Mouse (Mus musculus): ENCODE results near the gene Myf5. TPM values are rescaled to one million over a fixed set of nuclear protein-coding genes. Genes with fewer than 3 reads are reported as not detected.

The Myf5 gene
- polyA plus RNA-seq, 1 experiment from 2014 or later, result 1.6 TPM

DNA sequence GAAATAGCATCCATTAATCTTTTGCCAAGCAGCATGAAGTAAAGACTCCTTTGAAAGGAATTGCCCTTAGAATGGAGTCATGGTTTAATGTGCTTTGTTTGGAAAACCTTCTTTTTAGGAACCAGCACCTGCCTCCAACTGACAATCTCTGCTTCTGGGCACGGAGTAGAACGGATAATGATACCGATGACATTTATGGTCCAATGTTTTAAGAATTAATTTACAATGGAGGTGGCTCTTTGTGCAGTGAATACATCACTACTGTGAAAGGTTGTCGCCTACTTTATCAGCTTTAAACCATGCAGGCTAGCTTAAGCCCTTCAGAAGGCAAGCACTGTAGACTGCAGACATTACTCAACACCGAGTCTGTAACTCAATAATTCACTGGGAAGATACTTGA, 14.2 kb downstream of the Myf5 start:
- Histone ChIP-seq H3K9ac (ENCODE audit: low read depth, low read length) (no peak overlapping the region), H3K27ac (ENCODE audit: low read depth, low read length) (no peak overlapping the region), H3K4me1 (replicated peaks; ENCODE audit: control insufficient read depth, insufficient read depth, low read length) (no peaks in the 10 kb centered on the region), H3K36me3 (ENCODE audit: control insufficient read depth, insufficient read depth, low read length) (no peaks in the 10 kb centered on the region), H3K4me3 (ENCODE audit: low read depth, low read length) (no peak overlapping the region), H3K9me3 (ENCODE audit: control insufficient read depth, low read length) (no peaks in the 10 kb centered on the region), H3K27me3 (replicated peaks; ENCODE audit: control insufficient read depth, insufficient read depth, low read length) (no peaks in the 10 kb centered on the region), H3K4me2 (no peak overlapping the region)
- ATAC-seq (replicated peaks; ENCODE audit: low FRiP score) (no peak), DNase-seq (ENCODE audit: low spot score) (no peak)
- 77% methylated on average over 5 of the region's 5 CpGs for WGBS

- Histone ChIP-seq H3K9ac (ENCODE audit: low read depth, low read length) (no peak overlapping the region), H3K9me3 (ENCODE audit: control insufficient read depth, low read length) (no peaks in the 10 kb centered on the region), H3K4me2 (no peak overlapping the region), H3K4me3 (ENCODE audit: low read depth, low read length) (no peak overlapping the region), H3K27me3 (replicated peaks; ENCODE audit: control insufficient read depth, insufficient read depth, low read length) (no peaks in the 10 kb centered on the region), H3K36me3 (ENCODE audit: control insufficient read depth, insufficient read depth, low read length) (no peaks in the 10 kb centered on the region), H3K4me1 (replicated peaks; ENCODE audit: control insufficient read depth, insufficient read depth, low read length) (no peaks in the 10 kb centered on the region), H3K27ac (ENCODE audit: low read depth, low read length) (no peak overlapping the region)
- ATAC-seq (replicated peaks; ENCODE audit: low FRiP score) (no peak), DNase-seq (ENCODE audit: low spot score) (no peak)
- WGBS, result 78% methylated on average over 7 of the region's 7 CpGs
Observed at GRCm38 (mm10) chr10:107467819-107468218, 18.1 kb downstream of the Myf5 start.

DNA sequence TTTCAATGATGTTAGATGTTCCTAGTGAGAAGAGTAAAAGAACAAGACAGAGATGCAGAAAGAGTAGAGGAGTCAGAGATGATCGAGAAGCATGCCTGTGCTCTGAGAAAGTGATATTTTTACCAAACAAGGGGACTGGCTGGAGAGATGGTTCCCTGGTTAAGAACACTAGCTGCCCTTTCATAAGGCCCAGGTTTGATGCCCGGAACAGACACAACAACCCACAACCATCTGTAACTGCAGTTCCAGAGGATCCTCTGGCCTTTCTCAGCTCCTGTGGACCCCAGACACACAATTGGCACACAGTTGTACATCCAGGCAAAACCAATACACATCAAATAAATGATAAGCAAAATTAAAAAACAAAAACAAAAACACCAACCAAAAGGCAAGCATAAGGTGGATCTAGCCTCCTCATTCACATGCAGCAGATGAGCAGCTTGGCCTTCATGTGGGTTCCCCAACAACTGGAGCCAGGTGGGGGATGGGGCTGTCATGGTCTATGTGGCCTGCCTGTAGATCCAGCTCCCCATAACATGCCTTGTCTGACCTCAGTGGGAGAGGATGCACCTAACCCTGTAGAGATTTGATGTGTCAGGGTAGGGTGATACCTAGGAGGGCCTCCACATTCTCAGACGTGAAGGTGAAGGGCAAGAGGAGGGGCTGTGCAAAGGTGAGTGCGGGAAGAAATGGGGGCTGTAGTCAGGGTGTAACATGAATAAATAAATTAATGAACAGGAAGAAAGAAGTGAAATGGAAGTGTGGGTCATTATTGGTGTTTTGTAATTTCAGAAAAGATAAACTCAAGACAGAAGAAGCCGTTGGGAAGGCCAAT, 36.2 kb downstream of the Myf5 start:
- no peak overlapping the region for H3K4me3 ChIP-seq (ENCODE audit: low read depth, low read length)
- WGBS, result 85% methylated on average over 5 of the region's 5 CpGs
- no peak for ATAC-seq (replicated peaks; ENCODE audit: low FRiP score)

DNA sequence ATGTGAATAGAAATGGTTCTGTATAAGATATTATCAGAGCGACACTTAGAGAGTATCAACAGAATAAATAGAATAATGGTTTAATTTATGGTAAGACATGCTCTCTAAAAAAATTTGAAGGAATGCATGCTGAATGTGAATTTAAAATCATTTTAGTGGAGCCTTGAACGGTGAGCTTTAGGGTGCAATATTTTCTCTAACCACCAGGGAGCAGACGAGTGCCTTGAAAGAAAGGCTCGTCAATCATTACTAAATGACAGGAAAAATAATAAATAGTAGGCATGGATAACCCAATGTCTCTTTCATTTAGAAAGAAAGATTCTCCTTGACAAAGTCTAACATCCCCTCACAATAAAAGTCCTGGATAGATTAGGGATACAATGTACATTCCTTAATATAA, 43.2 kb downstream of the Myf5 start:
- no peak for DNase-seq (ENCODE audit: low spot score)
- no peak overlapping the region for H3K4me3 ChIP-seq (ENCODE audit: low read depth, low read length)
- no peak for ATAC-seq (replicated peaks; ENCODE audit: low FRiP score)
- H3K4me2 ChIP-seq, result no peak overlapping the region
- 12% methylated on average over 4 of the region's 4 CpGs for WGBS
- H3K36me3 ChIP-seq (ENCODE audit: control insufficient read depth, insufficient read depth, low read length), result no peaks in the 10 kb centered on the region
- H3K4me1 ChIP-seq (replicated peaks; ENCODE audit: control insufficient read depth, insufficient read depth, low read length), result no peaks in the 10 kb centered on the region
- no peak overlapping the region for H3K27ac ChIP-seq (ENCODE audit: low read depth, low read length)
- H3K27me3 ChIP-seq (replicated peaks; ENCODE audit: control insufficient read depth, insufficient read depth, low read length), result no peaks in the 10 kb centered on the region
- no peaks in the 10 kb centered on the region for H3K9me3 ChIP-seq (ENCODE audit: control insufficient read depth, low read length)
- H3K9ac ChIP-seq (ENCODE audit: low read depth, low read length), result no peak overlapping the region

More for the DNA sequence above, 36.2 kb downstream of the Myf5 start:
- Histone ChIP-seq H3K9me3 (ENCODE audit: control insufficient read depth, low read length) (no peaks in the 10 kb centered on the region), H3K27ac (ENCODE audit: low read depth, low read length) (no peak overlapping the region), H3K27me3 (replicated peaks; ENCODE audit: control insufficient read depth, insufficient read depth, low read length) (no peaks in the 10 kb centered on the region), H3K4me1 (replicated peaks; ENCODE audit: control insufficient read depth, insufficient read depth, low read length) (no peaks in the 10 kb centered on the region), H3K4me2 (no peak overlapping the region), H3K36me3 (ENCODE audit: control insufficient read depth, insufficient read depth, low read length) (no peaks in the 10 kb centered on the region), H3K9ac (ENCODE audit: low read depth, low read length) (no peak overlapping the region)
- DNase-seq (ENCODE audit: low spot score), result no peak

DNA sequence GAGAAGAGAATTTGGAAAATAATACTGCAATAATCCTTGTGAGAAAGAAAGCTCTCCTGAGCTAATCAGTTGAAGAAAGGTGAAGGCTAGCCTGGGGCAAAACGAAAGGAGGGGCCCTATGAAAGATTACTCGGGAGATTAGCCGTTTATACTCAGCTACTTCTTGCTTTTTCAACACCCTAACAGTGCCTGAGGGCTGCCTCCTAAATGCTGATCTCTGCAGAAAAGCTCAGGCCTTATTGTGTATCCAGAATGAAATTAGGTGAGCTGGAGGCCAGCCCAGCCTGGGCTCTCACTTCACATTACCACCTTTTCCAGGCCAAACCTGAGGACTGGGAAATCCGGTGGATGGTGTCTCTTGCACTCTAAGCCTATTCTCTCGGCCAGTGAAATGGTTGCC, 49.0 kb downstream of the Myf5 start:
- Histone ChIP-seq H3K36me3 (ENCODE audit: control insufficient read depth, insufficient read depth, low read length) (no peaks in the 10 kb centered on the region), H3K27ac (ENCODE audit: low read depth, low read length) (no peak overlapping the region), H3K27me3 (replicated peaks; ENCODE audit: control insufficient read depth, insufficient read depth, low read length) (no peaks in the 10 kb centered on the region), H3K9ac (ENCODE audit: low read depth, low read length) (no peak overlapping the region), H3K4me1 (replicated peaks; ENCODE audit: control insufficient read depth, insufficient read depth, low read length) (no peaks in the 10 kb centered on the region), H3K4me3 (ENCODE audit: low read depth, low read length) (no peak overlapping the region), H3K4me2 (no peak overlapping the region), H3K9me3 (ENCODE audit: control insufficient read depth, low read length) (no peaks in the 10 kb centered on the region)
- DNase-seq (ENCODE audit: low spot score) (no peak), ATAC-seq (replicated peaks; ENCODE audit: low FRiP score) (no peak)
- WGBS, result 69% methylated on average over 5 of the region's 5 CpGs

Small RNA genes within 50 kb of the gene (microRNA-seq; reads per million reads assigned to microRNA genes)
- gene Gm44403 (ENCODE audit: borderline number of aligned reads), result not detected

Other genes with a start within 250 kb of the Myf5 start
- 1.2 and 1.7 TPM in 2 replicates for gene Lin7a, start 214.4 kb downstream of the Myf5 start, polyA plus RNA-seq (2014; fragmentation: Nextera tagmentation; extraction: Ambion mirVana)
- gene Myf6, start 8.6 kb upstream of the Myf5 start, polyA plus RNA-seq (2014; fragmentation: Nextera tagmentation; extraction: Ambion mirVana), result 0.14 and 0.18 TPM in 2 replicates
- not detected in 2 replicates for gene Ptprq, start 233.9 kb upstream of the Myf5 start, polyA plus RNA-seq (2014; fragmentation: Nextera tagmentation; extraction: Ambion mirVana)